Mouse (Mus musculus): Measurements from ENCODE around the gene Il6ra. TPM values are rescaled to one million over a fixed set of nuclear protein-coding genes. Genes with fewer than 3 reads are reported as not detected.

The Il6ra gene
- total and polyA plus RNA-seq, 2 experiments from 2014 or later = 1.1 to 2.0 TPM

DNA sequence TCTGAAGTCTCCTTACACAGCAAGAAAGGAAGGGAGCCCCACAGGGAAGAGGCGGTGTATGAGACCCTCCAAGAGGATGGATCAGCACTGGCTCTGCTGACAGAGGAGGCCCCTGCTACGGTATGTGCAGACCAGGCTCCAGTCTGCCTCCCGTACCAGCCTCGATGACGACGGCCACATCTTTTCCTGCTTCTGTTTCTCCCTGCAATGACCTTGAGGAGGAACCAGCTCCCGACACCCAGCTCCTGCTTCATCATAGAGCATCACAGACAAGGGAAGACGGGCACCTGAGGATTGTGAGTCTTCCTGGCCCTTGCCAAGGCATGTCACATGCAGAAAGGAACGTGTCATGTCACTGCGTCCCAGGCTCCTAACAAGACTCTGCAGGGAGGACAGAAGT, 15.0 kb downstream of the Il6ra start:
- no peak overlapping the region for H3K27ac ChIP-seq (ENCODE audit: low read depth)
- H3K27me3 ChIP-seq (ENCODE audit: control insufficient read depth, insufficient read depth, low read length) = peaks cover 9% of the 10 kb centered on the region; the same call in 1 of the 2 replicates
- peaks cover 5% of the 10 kb centered on the region; the same call in 1 of the 2 replicates for H3K4me1 ChIP-seq (ENCODE audit: control insufficient read depth, insufficient read depth)
- no peaks in the 10 kb centered on the region for H3K36me3 ChIP-seq (replicated peaks; ENCODE audit: control insufficient read depth, insufficient read depth, low read length)
- DNase-seq (ENCODE audit: low spot score) (peak; percentile 2), ATAC-seq (ENCODE audit: insufficient read depth, low read depth) (no peak)
- H3K9ac ChIP-seq (replicated peaks; ENCODE audit: low read depth, low read length) = no peak overlapping the region
- H3K9me3 ChIP-seq (replicated peaks; ENCODE audit: control insufficient read depth, low read length) = no peaks in the 10 kb centered on the region
- WGBS = 64% methylated on average over 10 of the region's 10 CpGs
- TF ChIP-seq CTCF (IDR thresholded peaks at IDR 0.05; ENCODE audit: low read depth) (no peak), EP300 (IDR thresholded peaks at IDR 0.05; ENCODE audit: low read depth) (no peak)
- H3K4me2 ChIP-seq (ENCODE audit: low read depth, low read length) = no peak overlapping the region
- H3K4me3 ChIP-seq (ENCODE audit: low read depth, low read length) = no peak overlapping the region

DNA sequence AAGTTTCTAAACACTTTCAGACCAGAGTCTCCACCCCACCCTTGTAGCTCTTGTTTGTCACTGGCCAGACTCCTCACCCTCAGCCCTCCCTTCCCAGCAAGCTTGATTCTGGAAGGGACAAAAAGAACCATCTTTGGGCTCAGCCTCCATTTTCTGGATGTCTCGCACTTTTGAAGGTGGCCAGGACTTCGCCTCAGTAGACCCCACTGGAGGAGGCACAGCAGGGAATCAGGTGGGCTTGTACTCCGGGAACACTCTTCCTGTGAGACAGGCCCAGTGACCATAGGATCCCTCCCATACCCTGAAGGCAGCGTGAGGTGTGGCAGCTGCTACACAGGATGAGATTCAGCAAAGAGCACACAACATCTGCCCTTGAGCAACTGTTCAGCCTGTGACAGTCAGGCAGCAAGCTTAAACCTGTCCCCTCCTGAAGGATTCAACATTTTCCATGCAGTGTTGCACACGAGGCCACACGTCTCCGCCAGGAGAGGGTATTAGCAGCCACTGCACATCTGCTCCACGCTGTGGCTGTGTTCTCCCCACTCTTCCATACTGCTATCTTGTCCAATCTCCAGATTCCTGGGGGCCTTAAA, 15.7 kb downstream of the Il6ra start:
- Histone ChIP-seq H3K36me3 (replicated peaks; ENCODE audit: control insufficient read depth, insufficient read depth, low read length) (no peaks in the 10 kb centered on the region), H3K4me2 (ENCODE audit: low read depth, low read length) (no peak overlapping the region), H3K4me3 (ENCODE audit: low read depth, low read length) (no peak overlapping the region), H3K9me3 (replicated peaks; ENCODE audit: control insufficient read depth, low read length) (no peaks in the 10 kb centered on the region), H3K27ac (ENCODE audit: low read depth) (no peak overlapping the region), H3K9ac (replicated peaks; ENCODE audit: low read depth, low read length) (no peak overlapping the region), H3K27me3 (ENCODE audit: control insufficient read depth, insufficient read depth, low read length) (peaks cover 7% of the 10 kb centered on the region; the same call in 1 of the 2 replicates), H3K4me1 (ENCODE audit: control insufficient read depth, insufficient read depth) (peaks cover 5% of the 10 kb centered on the region; the same call in 1 of the 2 replicates)
- peak; percentile 3 for DNase-seq (ENCODE audit: low spot score)
- TF ChIP-seq CTCF (IDR thresholded peaks at IDR 0.05; ENCODE audit: low read depth) (no peak), EP300 (IDR thresholded peaks at IDR 0.05; ENCODE audit: low read depth) (no peak)
- 77% methylated on average over 8 of the region's 8 CpGs for WGBS
- no peak for ATAC-seq (ENCODE audit: insufficient read depth, low read depth)

DNA sequence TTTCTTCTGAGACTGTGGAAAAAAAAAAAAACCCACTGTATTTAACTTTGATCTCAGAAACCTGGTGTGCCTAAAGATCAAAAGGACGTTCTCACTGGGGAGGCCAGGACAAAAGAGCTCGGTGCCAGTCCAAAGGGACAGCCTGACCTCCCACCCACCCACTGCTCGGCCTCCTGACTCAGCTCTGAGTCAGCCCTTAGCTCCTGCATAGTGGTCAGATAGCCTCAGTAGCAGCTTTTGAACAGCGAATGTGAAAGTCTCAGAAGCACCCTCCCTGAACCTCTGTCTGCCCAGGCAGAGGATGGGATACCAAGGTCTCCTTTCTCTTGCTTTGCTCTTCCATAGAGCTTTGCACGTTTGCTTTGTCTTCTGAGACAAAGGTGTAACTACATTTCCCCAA, 16.4 kb downstream of the Il6ra start:
- WGBS = 46% methylated on average over 5 of the region's 5 CpGs
- H3K27ac ChIP-seq (ENCODE audit: low read depth) = no peak overlapping the region

DNA sequence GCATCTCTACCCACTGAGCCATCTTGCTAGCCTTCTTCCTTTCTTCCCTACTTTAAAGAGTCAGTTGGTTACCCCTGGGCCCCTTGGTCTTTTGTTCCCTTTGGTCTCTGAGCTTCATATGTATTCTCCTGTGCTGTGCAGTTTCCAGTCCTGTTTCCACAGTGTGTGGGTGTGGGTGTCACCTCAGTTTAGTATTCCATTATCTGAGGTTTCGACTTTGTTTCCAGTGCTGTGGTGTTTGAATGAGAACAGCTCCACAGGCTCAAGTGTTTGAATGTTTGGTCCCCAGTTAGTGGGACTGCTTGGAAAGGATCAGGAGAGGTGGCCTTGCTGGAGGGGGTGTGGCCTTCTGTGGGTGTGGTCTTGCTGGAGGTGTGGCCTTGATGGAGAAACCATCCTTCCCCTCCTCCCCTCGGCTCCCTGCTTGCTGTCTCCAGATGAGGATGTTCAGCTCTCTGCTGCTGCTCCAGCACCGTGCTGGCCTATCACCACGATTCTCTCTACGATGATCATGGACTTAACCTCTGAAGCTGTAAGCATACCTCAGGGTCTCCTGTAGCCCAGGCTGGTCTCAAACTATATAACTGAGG, 20.4 kb downstream of the Il6ra start:
- ATAC-seq (ENCODE audit: insufficient read depth, low read depth) = no peak
- TF ChIP-seq CTCF (IDR thresholded peaks at IDR 0.05; ENCODE audit: low read depth) (no peak), EP300 (IDR thresholded peaks at IDR 0.05; ENCODE audit: low read depth) (no peak)
- 0 out of 2 replicates have a peak, but pooled peaks cover 3% of the 10 kb centered on the region for H3K27me3 ChIP-seq (ENCODE audit: control insufficient read depth, insufficient read depth, low read length)
- H3K9ac ChIP-seq (replicated peaks; ENCODE audit: low read depth, low read length) = no peak overlapping the region
- no peak overlapping the region for H3K4me2 ChIP-seq (ENCODE audit: low read depth, low read length)
- no peak overlapping the region for H3K27ac ChIP-seq (ENCODE audit: low read depth)
- H3K4me3 ChIP-seq (ENCODE audit: low read depth, low read length) = no peak overlapping the region
- 76% methylated on average over 5 of the region's 5 CpGs for WGBS
- DNase-seq (ENCODE audit: low spot score) = peak; percentile 1
- no peaks in the 10 kb centered on the region for H3K4me1 ChIP-seq (ENCODE audit: control insufficient read depth, insufficient read depth)
- H3K36me3 ChIP-seq (replicated peaks; ENCODE audit: control insufficient read depth, insufficient read depth, low read length) = no peaks in the 10 kb centered on the region
- H3K9me3 ChIP-seq (replicated peaks; ENCODE audit: control insufficient read depth, low read length) = no peaks in the 10 kb centered on the region

More for the DNA sequence above, 16.4 kb downstream of the Il6ra start:
- TF ChIP-seq EP300 (IDR thresholded peaks at IDR 0.05; ENCODE audit: low read depth) (no peak), CTCF (IDR thresholded peaks at IDR 0.05; ENCODE audit: low read depth) (no peak)
- no peak overlapping the region for H3K4me3 ChIP-seq (ENCODE audit: low read depth, low read length)
- no peak overlapping the region for H3K4me2 ChIP-seq (ENCODE audit: low read depth, low read length)
- H3K4me1 ChIP-seq (ENCODE audit: control insufficient read depth, insufficient read depth) = no peaks in the 10 kb centered on the region
- ATAC-seq (ENCODE audit: insufficient read depth, low read depth) = no peak
- no peak for DNase-seq (ENCODE audit: low spot score)
- no peaks in the 10 kb centered on the region for H3K9me3 ChIP-seq (replicated peaks; ENCODE audit: control insufficient read depth, low read length)
- H3K36me3 ChIP-seq (replicated peaks; ENCODE audit: control insufficient read depth, insufficient read depth, low read length) = no peaks in the 10 kb centered on the region
- H3K27me3 ChIP-seq (ENCODE audit: control insufficient read depth, insufficient read depth, low read length) = peaks cover 7% of the 10 kb centered on the region; the same call in 1 of the 2 replicates
- H3K9ac ChIP-seq (replicated peaks; ENCODE audit: low read depth, low read length) = no peak overlapping the region

DNA sequence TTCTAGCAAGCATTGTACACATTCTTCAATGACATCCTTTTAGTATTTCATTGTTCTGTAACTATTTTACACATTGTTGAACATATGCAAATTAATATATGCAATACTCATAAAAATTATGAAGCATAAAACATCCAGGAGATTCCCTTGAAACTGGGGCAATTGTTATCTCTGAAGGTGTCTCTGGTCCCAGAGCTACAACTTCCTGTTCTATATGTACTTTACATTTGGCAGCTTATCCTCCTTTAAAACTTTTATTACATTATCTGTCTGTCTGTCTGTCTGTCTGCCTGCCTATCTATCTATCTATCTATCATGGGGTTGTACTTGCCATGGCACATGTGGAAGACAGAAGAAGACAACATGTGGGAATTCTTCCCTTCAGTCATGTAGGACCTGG, 21.3 kb downstream of the Il6ra start:
- DNase-seq (ENCODE audit: low spot score) (no peak), ATAC-seq (ENCODE audit: insufficient read depth, low read depth) (no peak)
- no peak for TF ChIP-seq CTCF (IDR thresholded peaks at IDR 0.05; ENCODE audit: low read depth)
- H3K4me3 ChIP-seq (ENCODE audit: low read depth, low read length) = no peak overlapping the region
- no peaks in the 10 kb centered on the region for H3K36me3 ChIP-seq (replicated peaks; ENCODE audit: control insufficient read depth, insufficient read depth, low read length)
- no peaks in the 10 kb centered on the region for H3K27me3 ChIP-seq (ENCODE audit: control insufficient read depth, insufficient read depth, low read length)
- H3K4me1 ChIP-seq (ENCODE audit: control insufficient read depth, insufficient read depth) = no peaks in the 10 kb centered on the region
- no peak overlapping the region for H3K9ac ChIP-seq (replicated peaks; ENCODE audit: low read depth, low read length)
- H3K27ac ChIP-seq (ENCODE audit: low read depth) = no peak overlapping the region
- no peaks in the 10 kb centered on the region for H3K9me3 ChIP-seq (replicated peaks; ENCODE audit: control insufficient read depth, low read length)
- H3K4me2 ChIP-seq (ENCODE audit: low read depth, low read length) = no peak overlapping the region
